Mouse (Mus musculus) embryonic facial prominence, embryonic 13.5 days (tissue): ENCODE measurements around the gene Pkn2. TPM values are rescaled to one million over a fixed set of nuclear protein-coding genes. Genes with fewer than 3 reads are reported as not detected.

Experiments used
- ATAC-seq: fragments of 200-750 bp; cut with Nextera tagmentation; 2 replicates; pipeline ENCODE4 v1.8.0; 2017; ENCODE audit warnings: low read depth; ENCODE audit not compliant: insufficient number of reproducible peaks, insufficient read depth, low FRiP score, low TSS enrichment
- H3K27ac ChIP-seq: fragments of 300-500 bp; sonication (generic); 2 replicates; pipeline ENCODE4 v1.5.1; 2015; ENCODE audit warnings: moderate library complexity, mild to moderate bottlenecking, inconsistent platforms
- H3K27me3 ChIP-seq: fragments of 300-500 bp; sonication (generic); 2 replicates; pipeline ENCODE4 v1.6.1; 2015; ENCODE audit warnings: mild to moderate bottlenecking, inconsistent platforms
- H3K36me3 ChIP-seq: fragments of 300-500 bp; sonication (generic); 2 replicates; pipeline ENCODE4 v1.6.1; 2015; ENCODE audit warnings: mild to moderate bottlenecking, inconsistent platforms
- H3K4me1 ChIP-seq: fragments of 300-500 bp; sonication (generic); 2 replicates; pipeline ENCODE4 v1.6.1; 2015; ENCODE audit warnings: inconsistent platforms
- H3K4me2 ChIP-seq: fragments of 300-500 bp; sonication (generic); 2 replicates; pipeline ENCODE4 v1.6.1; 2015; ENCODE audit warnings: moderate library complexity, mild to moderate bottlenecking, inconsistent platforms
- H3K4me3 ChIP-seq: fragments of 300-500 bp; sonication (generic); 2 replicates; pipeline ENCODE4 v1.5.1; 2015; ENCODE audit warnings: mild to moderate bottlenecking, inconsistent platforms
- H3K9ac ChIP-seq: fragments of 300-500 bp; sonication (generic); 2 replicates; pipeline ENCODE4 v1.6.1; 2015; ENCODE audit warnings: mild to moderate bottlenecking, inconsistent platforms
- H3K9me3 ChIP-seq: fragments of 300-500 bp; sonication (generic); 2 replicates; pipeline ENCODE4 v1.6.1; 2016; ENCODE audit warnings: inconsistent platforms
- WGBS: fragments of 180-500 bp; shearing (Covaris S2); methylation state at CpG from one replicate; pipeline ENCODE4 v1.1.7; 2015; ENCODE audit warnings: mixed read lengths; 5-methylcytosine and 5-hydroxymethylcytosine counted together
- polyA plus RNA-seq: library from polyadenylated mRNA; unstranded; fragments of >200 nt; fragmentation: Nextera tagmentation; extraction: Ambion mirVana; gene quantifications from 2 replicates; pipeline ENCODE4 v1.2.1, GENCODE M21; 2015

Gene Pkn2
- polyA plus RNA-seq, 1 experiment from 2014 or later = 50.6 TPM

DNA sequence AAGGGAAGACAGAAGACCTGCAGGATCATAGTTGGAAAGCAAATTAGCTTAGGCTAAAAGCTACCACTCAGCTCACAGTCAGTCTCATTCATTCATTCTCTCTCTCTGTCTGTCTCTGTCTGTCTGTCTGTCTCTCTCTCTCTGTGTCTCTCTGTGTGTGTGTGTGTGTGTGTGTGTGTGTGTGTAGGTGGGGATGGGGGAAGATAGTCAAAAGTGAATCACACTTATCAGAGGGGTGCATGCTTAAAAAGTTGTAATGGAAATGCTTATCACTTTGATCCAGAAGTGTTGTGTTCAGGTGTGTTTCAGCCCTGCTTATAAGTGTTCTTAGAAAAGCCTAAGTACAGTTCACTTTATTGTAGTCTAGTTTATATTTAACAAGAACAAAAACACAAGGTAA, 2.8 kb upstream of the Pkn2 start:
- Histone ChIP-seq H3K4me2 (no peak overlapping the region), H3K9me3 (no peaks in the 10 kb centered on the region), H3K27me3 (no peaks in the 10 kb centered on the region), H3K4me3 (no peak overlapping the region), H3K27ac (no peak overlapping the region), H3K4me1 (peaks cover 3% of the 10 kb centered on the region; the same call in 1 of the 2 replicates), H3K36me3 (no peaks in the 10 kb centered on the region), H3K9ac (no peak overlapping the region)
- ATAC-seq = no peak

DNA sequence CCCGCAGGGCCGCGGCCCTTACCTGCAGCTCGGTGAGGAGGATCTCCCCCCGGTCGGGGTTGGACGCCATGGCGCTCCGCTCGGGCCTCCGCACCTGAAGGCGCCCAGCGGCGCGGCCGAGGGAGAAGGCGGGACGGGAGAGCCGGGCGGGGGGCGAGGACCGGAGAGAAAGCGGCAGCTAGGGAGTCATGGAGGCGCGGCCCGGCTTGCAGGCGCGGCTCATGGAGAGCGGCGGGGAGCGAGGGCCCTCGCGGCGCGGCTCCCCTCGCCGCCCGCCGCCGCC, 274 bp downstream of the Pkn2 start:
- no peaks in the 10 kb centered on the region for H3K9me3 ChIP-seq
- peak overlapping the region; percentile 69 for H3K4me2 ChIP-seq
- peak overlapping the region; percentile 90 for H3K4me3 ChIP-seq
- no peaks in the 10 kb centered on the region for H3K27me3 ChIP-seq
- WGBS = 0% methylated on average over 35 of the region's 40 CpGs
- ATAC-seq = peak; percentile 53; the same call in 1 of the 2 replicates
- H3K4me1 ChIP-seq = peaks cover 3% of the 10 kb centered on the region; the same call in 1 of the 2 replicates
- H3K27ac ChIP-seq = peak overlapping the region; percentile 93
- H3K36me3 ChIP-seq = no peaks in the 10 kb centered on the region
- H3K9ac ChIP-seq = peak overlapping the region; percentile 95

DNA sequence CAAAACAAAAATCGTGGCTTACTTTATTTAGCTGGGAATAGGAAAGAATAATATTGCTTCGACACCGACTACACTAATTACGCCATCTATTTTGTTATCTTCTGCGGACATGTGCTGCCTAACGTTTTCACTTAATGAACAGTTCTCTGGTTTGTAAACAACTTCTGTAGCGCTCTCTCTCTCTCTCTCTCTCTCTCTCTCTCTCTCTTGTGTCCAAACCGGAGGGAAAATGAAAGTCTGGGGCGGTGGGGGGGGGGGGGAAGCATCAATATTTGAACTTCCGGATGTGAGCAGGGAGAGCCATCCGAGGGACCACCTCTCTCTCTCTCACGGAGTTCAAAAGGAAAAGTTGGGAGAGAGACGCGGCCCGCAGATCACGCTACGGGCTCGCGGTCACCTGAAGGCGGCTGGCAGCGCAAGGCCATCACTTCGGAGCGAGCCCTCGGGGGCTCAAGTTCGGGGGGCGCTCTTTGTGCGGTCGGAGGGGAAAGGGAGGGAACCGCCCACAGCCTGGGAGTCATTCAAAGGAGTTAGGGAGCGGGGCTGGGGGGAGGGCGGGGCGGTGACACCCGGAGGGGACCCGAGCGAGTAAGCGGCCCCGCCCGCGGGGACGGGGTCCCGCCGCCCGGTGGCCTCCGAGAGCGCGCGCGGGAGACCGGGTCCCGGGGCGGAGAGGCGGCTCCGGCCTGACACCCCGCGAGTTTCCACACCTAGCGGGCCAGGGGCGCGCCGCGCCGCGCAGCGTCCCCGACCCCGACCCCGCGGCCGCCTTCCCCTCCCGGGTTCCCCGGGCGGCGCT, 815 bp downstream of the Pkn2 start:
- Histone ChIP-seq H3K4me3 (peak overlapping the region; percentile 90), H3K27ac (peak overlapping the region; percentile 93), H3K27me3 (no peaks in the 10 kb centered on the region), H3K4me2 (peak overlapping the region; percentile 69), H3K9me3 (no peaks in the 10 kb centered on the region), H3K4me1 (peaks cover 3% of the 10 kb centered on the region; the same call in 1 of the 2 replicates), H3K9ac (peak overlapping the region; percentile 95), H3K36me3 (no peaks in the 10 kb centered on the region)
- WGBS = under 1% methylated on average over 56 of the region's 72 CpGs
- peak; percentile 23 for ATAC-seq

DNA sequence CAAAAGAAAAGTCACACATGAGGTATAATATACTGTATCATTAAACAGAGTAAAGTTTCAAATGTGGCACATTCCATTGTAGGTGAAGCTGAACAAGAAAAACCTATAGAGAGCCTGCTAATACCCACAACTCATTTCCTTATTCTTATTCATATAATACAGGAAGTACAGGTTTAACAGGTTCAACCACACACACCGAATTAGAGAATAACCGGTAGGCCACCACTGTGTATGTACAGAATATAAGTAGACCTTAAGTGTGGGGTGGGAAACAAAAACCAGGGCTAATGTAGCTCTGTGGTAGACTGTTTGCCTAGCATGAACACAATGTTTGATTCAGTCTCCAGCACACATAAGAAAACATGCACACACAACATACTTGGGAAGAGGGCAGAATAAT, 18.6 kb downstream of the Pkn2 start:
- H3K9ac ChIP-seq = no peak overlapping the region
- no peaks in the 10 kb centered on the region for H3K4me1 ChIP-seq
- peak; percentile 64; the same call in 1 of the 2 replicates for ATAC-seq
- no peak overlapping the region for H3K4me2 ChIP-seq
- no peak overlapping the region; the same call in 1 of the 2 replicates for H3K27ac ChIP-seq
- no peaks in the 10 kb centered on the region for H3K9me3 ChIP-seq
- no peaks in the 10 kb centered on the region for H3K36me3 ChIP-seq
- H3K27me3 ChIP-seq = no peaks in the 10 kb centered on the region
- 75% methylated on average over 2 of the region's 2 CpGs for WGBS
- H3K4me3 ChIP-seq = no peak overlapping the region

DNA sequence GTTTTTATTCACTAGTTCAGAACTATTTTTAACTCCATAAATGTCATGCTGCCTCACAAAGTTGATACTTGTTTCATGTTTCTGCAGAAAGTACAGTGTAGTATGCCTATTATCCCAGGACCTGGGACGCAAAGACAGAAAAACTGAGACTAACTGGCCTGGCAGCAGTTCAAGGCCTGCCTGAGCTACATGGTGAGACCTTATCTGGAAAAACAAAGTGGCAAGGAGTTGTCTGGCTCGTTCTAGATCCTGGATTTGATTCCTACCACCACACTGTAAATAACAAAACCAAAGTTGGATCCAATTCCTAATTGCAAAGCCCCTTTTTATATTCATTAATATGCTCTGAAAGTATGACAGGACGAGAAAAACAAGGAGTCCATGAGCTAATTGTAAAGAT, 25.0 kb downstream of the Pkn2 start:
- 0 out of 2 replicates have a peak, but pooled peaks cover 5% of the 10 kb centered on the region for H3K36me3 ChIP-seq
- no peaks in the 10 kb centered on the region for H3K27me3 ChIP-seq
- 66% methylated on average over 3 of the region's 3 CpGs for whole genome bisulfite sequencing
- no peaks in the 10 kb centered on the region for H3K9me3 ChIP-seq
- peaks cover 7% of the 10 kb centered on the region for H3K4me1 ChIP-seq
- no peak overlapping the region for H3K4me2 ChIP-seq
- H3K9ac ChIP-seq = no peak overlapping the region
- ATAC-seq = no peak
- H3K4me3 ChIP-seq = no peak overlapping the region
- no peak overlapping the region for H3K27ac ChIP-seq

DNA sequence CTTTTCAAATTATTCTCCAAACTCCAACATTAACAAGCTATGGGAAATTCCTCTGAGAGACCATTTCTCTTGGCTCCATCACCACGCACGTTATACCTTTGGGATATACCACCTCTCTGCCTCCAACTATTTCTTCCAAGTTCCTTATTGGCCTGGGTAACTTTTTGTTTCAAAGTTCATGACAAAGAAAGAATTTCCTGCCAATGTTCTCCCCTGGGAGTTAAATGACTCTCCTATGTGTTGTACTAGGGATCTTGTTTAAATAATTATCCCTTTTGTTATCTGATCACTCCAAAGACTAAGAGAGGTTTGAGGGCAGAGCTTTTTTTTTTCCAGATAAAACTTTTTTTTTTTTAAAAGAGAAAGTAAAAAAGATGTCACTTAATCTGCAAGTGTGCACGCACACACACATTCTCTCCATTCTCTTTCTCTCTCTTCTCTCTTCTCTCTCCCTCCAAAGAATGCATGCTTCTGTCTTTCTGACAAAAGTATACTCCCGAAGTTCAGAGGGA, 25.8 kb downstream of the Pkn2 start:
- no peak overlapping the region for H3K27ac ChIP-seq
- H3K4me2 ChIP-seq = no peak overlapping the region
- H3K36me3 ChIP-seq = 0 out of 2 replicates have a peak, but pooled peaks cover 5% of the 10 kb centered on the region
- H3K4me1 ChIP-seq = peaks cover 7% of the 10 kb centered on the region
- no peak overlapping the region for H3K4me3 ChIP-seq
- no peak overlapping the region for H3K9ac ChIP-seq
- ATAC-seq = no peak
- H3K27me3 ChIP-seq = no peaks in the 10 kb centered on the region
- H3K9me3 ChIP-seq = no peaks in the 10 kb centered on the region
- 67% methylated on average over 4 of the region's 4 CpGs for WGBS

DNA sequence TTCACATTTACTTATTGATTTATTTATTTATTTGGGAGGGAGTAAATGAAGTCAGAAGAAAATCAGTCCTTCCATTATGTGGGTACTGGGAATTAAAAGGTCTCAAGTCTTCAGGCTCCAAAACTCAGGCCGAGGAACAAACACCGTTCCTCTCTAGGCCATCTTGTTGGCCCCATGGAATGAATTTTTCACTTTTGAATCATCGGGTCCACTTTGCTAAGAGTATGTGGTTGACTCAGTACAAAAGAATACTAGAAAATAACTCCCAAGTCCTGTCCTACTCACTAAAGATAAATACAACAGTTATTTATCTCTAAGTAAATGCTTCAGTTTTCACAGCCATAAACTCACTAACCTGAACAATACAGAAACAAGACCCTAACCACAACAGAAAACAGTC, 28.9 kb downstream of the Pkn2 start:
- H3K9me3 ChIP-seq = no peaks in the 10 kb centered on the region
- H3K4me3 ChIP-seq = no peak overlapping the region
- WGBS = 95% methylated on average over 3 of the region's 3 CpGs
- no peak overlapping the region for H3K9ac ChIP-seq
- no peak for ATAC-seq
- 0 out of 2 replicates have a peak, but pooled peaks cover 8% of the 10 kb centered on the region for H3K36me3 ChIP-seq
- no peak overlapping the region for H3K4me2 ChIP-seq
- no peak overlapping the region for H3K27ac ChIP-seq
- H3K27me3 ChIP-seq = no peaks in the 10 kb centered on the region
- peaks cover 7% of the 10 kb centered on the region for H3K4me1 ChIP-seq

DNA sequence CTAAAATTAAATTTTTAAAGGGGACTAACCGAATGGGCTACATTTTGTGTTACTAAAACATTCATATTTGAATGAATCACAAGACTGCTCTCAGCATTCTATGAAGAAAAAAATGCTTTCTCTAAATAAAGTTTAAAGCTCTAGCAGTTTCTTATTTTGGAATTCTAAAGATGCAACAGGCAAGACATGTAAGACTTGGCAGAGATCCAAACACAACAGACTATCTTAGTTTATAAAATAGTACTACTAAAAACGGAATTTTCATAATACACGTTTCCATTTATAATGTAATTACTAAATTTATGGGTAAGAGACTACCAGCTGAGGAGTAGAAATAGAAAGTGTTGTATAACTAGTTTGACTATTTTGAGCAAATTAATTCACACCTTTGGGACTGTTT, 30.2 kb downstream of the Pkn2 start:
- no peak overlapping the region for H3K9ac ChIP-seq
- H3K27ac ChIP-seq = no peak overlapping the region
- no peak overlapping the region for H3K4me2 ChIP-seq
- H3K36me3 ChIP-seq = 0 out of 2 replicates have a peak, but pooled peaks cover 8% of the 10 kb centered on the region
- WGBS = 64% methylated on average over 3 of the region's 3 CpGs
- H3K4me1 ChIP-seq = peaks cover 3% of the 10 kb centered on the region; the same call in 1 of the 2 replicates
- no peak for ATAC-seq
- H3K9me3 ChIP-seq = no peaks in the 10 kb centered on the region
- H3K27me3 ChIP-seq = no peaks in the 10 kb centered on the region
- no peak overlapping the region for H3K4me3 ChIP-seq

DNA sequence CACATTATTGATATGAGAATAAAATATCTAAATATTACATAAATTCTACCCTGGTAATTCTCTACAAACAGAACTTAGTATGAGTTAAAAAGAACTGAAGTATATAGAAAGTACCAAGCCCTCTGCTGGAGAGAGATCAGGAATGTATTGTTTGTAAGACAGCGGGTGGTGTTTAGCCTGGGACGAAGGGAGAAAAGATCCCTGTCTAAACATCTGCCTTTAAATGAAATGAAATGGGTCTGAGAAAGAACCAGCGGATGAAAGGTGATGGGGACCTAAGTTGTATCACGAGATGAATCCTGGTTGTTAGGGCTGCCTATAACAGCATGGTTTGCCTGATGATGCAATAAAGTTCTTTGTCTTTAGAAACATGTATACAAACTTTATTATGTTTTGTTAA, 41.8 kb downstream of the Pkn2 start:
- Histone ChIP-seq H3K4me3 (no peak overlapping the region), H3K9me3 (no peaks in the 10 kb centered on the region), H3K4me1 (no peaks in the 10 kb centered on the region), H3K27ac (no peak overlapping the region), H3K27me3 (no peaks in the 10 kb centered on the region), H3K9ac (no peak overlapping the region), H3K4me2 (no peak overlapping the region), H3K36me3 (peaks cover 18% of the 10 kb centered on the region; the same call in 1 of the 2 replicates)
- WGBS = 82% methylated on average over 4 of the region's 4 CpGs
- ATAC-seq = no peak

DNA sequence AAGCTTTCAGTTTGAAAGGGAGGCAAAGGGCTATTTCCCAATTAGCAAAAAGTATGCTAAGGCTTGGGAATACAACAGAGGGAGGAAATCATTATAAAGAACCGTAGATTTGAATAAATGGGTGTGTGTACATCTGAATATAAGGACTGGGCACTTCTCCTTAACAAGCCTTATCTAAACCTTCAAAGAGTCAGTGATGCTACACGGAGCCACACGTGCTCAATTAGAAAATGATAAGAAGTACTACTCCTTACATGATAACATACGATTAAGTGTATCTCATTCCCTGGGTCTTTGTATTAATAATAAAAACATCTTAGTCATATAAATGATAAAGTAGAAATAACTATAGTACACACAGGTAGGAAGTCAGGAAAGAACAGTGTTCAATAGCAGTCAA, 47.0 kb downstream of the Pkn2 start:
- Histone ChIP-seq H3K27me3 (no peaks in the 10 kb centered on the region), H3K9me3 (no peaks in the 10 kb centered on the region), H3K9ac (no peak overlapping the region), H3K36me3 (peaks cover 14% of the 10 kb centered on the region), H3K27ac (no peak overlapping the region), H3K4me1 (no peaks in the 10 kb centered on the region), H3K4me2 (no peak overlapping the region), H3K4me3 (no peak overlapping the region)
- WGBS = 95% methylated on average over 4 of the region's 4 CpGs
- ATAC-seq = no peak

DNA sequence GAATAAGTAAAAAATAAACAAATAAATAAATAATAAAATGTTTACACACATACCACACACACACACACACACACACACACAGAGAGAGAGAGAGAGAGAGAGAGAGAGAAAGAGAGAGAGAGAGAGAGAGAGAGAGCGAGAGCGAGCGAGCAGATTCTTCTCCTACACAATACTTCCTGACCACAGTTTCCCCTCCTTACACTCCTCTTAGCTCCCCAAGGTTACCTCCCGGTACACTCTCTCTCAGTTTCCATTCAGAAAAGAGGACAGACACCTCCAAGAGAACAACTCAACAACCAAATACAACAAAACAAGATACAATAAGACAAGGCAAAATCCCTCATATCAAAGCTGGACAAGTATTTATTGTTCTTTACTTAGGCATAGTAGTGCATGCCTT, 47.8 kb downstream of the Pkn2 start:
- H3K4me3 ChIP-seq = no peak overlapping the region
- H3K4me1 ChIP-seq = no peaks in the 10 kb centered on the region
- H3K36me3 ChIP-seq = peaks cover 15% of the 10 kb centered on the region
- no peaks in the 10 kb centered on the region for H3K27me3 ChIP-seq
- WGBS = 97% methylated on average over 4 of the region's 4 CpGs
- ATAC-seq = no peak
- H3K4me2 ChIP-seq = no peak overlapping the region
- H3K9ac ChIP-seq = no peak overlapping the region
- no peak overlapping the region for H3K27ac ChIP-seq
- no peaks in the 10 kb centered on the region for H3K9me3 ChIP-seq

DNA sequence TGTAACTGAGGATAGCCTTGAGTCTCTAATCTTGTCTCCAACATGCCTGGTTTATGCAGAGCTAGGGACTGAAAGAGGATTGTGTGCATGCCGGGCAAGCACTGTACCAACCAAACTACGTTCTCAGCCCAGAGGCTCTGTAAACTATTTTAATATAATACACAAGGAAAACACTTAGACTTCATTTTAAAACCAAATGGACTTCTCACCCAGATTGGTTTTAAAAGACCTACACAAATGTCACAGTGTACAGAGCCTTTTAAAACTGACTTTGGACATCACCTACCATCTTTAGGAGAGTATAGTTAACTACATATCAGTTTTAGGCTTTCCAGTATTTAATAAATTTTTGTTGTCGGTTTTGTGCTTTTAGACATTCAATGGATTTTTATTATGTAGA, 48.9 kb downstream of the Pkn2 start:
- no peak overlapping the region for H3K4me3 ChIP-seq
- H3K4me1 ChIP-seq = no peaks in the 10 kb centered on the region
- H3K9ac ChIP-seq = no peak overlapping the region
- H3K36me3 ChIP-seq = peaks cover 21% of the 10 kb centered on the region
- H3K27ac ChIP-seq = no peak overlapping the region
- ATAC-seq = no peak
- no peak overlapping the region for H3K4me2 ChIP-seq
- 88% methylated on average over 3 of the region's 3 CpGs for WGBS
- H3K9me3 ChIP-seq = no peaks in the 10 kb centered on the region
- no peaks in the 10 kb centered on the region for H3K27me3 ChIP-seq
